Mouse (Mus musculus): ENCODE results near the gene Noxred1. TPM values are rescaled to one million over a fixed set of nuclear protein-coding genes. Genes with fewer than 3 reads are reported as not detected.

The Noxred1 gene
- total and polyA plus RNA-seq, 3 experiments, result 5.1 to 10.4 (median 6.9) TPM

- Histone ChIP-seq H3K9me3 (replicated peaks; ENCODE audit: low read length) (no peaks in the 10 kb centered on the region), H3K4me2 (ENCODE audit: insufficient read depth, low read depth, poor library complexity, severe bottlenecking) (peak overlapping the region; percentile 98), H3K4me3 (replicated peaks in 1 of 3; ENCODE audit: low read depth in 2 of 3, low read length in 2 of 3, poor library complexity in 1 of 3) (peak overlapping the region; percentile 46 to 99 (median 96)), H3K79me2 (replicated peaks; ENCODE audit: control insufficient read depth, extremely low read depth, insufficient read depth, poor library complexity, severe bottlenecking) (peaks cover 59% of the 10 kb centered on the region), H3K4me1 (ENCODE audit: control insufficient read depth in 1 of 2, insufficient read depth in 2 of 2) (peaks cover 11 to 39% of the 10 kb centered on the region in 2 experiments; a peak in 3 of 4 replicates), H3K27ac (ENCODE audit: insufficient read depth, low read depth) (peak overlapping the region; percentile 98), H3K27me3 (replicated peaks) (no peaks in the 10 kb centered on the region), H3K9ac (ENCODE audit: insufficient read depth, low read depth) (peak overlapping the region; percentile 98; the same call in 1 of the 2 replicates), H3K36me3 (replicated peaks in 1 of 2; ENCODE audit: control insufficient read depth in 1 of 2, insufficient read depth in 1 of 2, low read length in 1 of 2) (peaks cover 0 to 10% of the 10 kb centered on the region in 2 experiments)
- TF ChIP-seq CHD1 (IDR thresholded peaks at IDR 0.05; ENCODE audit: low read depth, low read length), result no peak
- peak; percentile 100 for TF ChIP-seq ZNF384 (IDR thresholded peaks at IDR 0.05; ENCODE audit: low read depth, low read length)
- peak; percentile 88 for TF ChIP-seq BHLHE40 (IDR thresholded peaks at IDR 0.05; ENCODE audit: low read depth, low read length)
- TF ChIP-seq MAX (IDR thresholded peaks at IDR 0.05; ENCODE audit: low read length), result no peak
- peak; percentile 48; the same call in 1 of the 2 replicates for TF ChIP-seq POLR2A (IDR thresholded peaks at IDR 0.05; ENCODE audit: low read depth, low read length)
- peak; percentile 65; the same call in 1 of the 2 replicates for TF ChIP-seq JUN (IDR thresholded peaks at IDR 0.05; ENCODE audit: insufficient read depth, low read depth, low read length)
- peak; percentile 67; the same call in 1 of the 2 replicates for TF ChIP-seq RCOR1 (conservative IDR thresholded peaks at IDR 0.05; ENCODE audit: low read depth, low read length)
- TF ChIP-seq ETS1 (conservative IDR thresholded peaks at IDR 0.05; ENCODE audit: low read depth, low read length), result peak; percentile 94
- TF ChIP-seq MAZ (IDR thresholded peaks at IDR 0.05; ENCODE audit: low read depth, low read length), result peak; percentile 62; the same call in 1 of the 2 replicates
- no peak for TF ChIP-seq POLR2AphosphoS2 (IDR thresholded peaks at IDR 0.05; ENCODE audit: low read depth, low read length)
- TF ChIP-seq MYC (IDR thresholded peaks at IDR 0.05; ENCODE audit: low read depth, low read length), result peak; percentile 36; the same call in 1 of the 2 replicates
- TF ChIP-seq ZMIZ1 (IDR thresholded peaks at IDR 0.05; ENCODE audit: low read depth, low read length), result no peak; the same call in 1 of the 2 replicates
- TF ChIP-seq TCF12 (IDR thresholded peaks at IDR 0.05; ENCODE audit: low read depth, low read length), result peak; percentile 97
- TF ChIP-seq CHD2 (IDR thresholded peaks at IDR 0.05; ENCODE audit: low read length), result 0 out of 2 replicates have a peak, but pooled peaks have one; percentile 13
- TF ChIP-seq EP300 (IDR thresholded peaks at IDR 0.05; ENCODE audit: low read length), result peak; percentile 97
- no peak for TF ChIP-seq E2F4 (IDR thresholded peaks at IDR 0.05; ENCODE audit: insufficient replicate concordance, low read depth, low read length)
- no peak for TF ChIP-seq NRF1 (IDR thresholded peaks at IDR 0.05; ENCODE audit: low read depth, low read length)
- TF ChIP-seq SIN3A (IDR thresholded peaks at IDR 0.05; ENCODE audit: low read length), result peak; percentile 88
- TF ChIP-seq UBTF (IDR thresholded peaks at IDR 0.05; ENCODE audit: low read depth, low read length), result 0 out of 2 replicates have a peak, but pooled peaks have one; percentile 65
- peak; percentile 90 for TF ChIP-seq IRF4 (IDR thresholded peaks at IDR 0.05; ENCODE audit: low read depth, low read length)
- TF ChIP-seq JUND (conservative IDR thresholded peaks at IDR 0.05; ENCODE audit: low read depth, low read length), result peak; percentile 63
- peak; percentile 40; the same call in 1 of the 2 replicates for TF ChIP-seq HCFC1 (IDR thresholded peaks at IDR 0.05; ENCODE audit: low read depth, low read length)
- 0 out of 2 replicates have a peak, but pooled peaks have one; percentile 72 for TF ChIP-seq MAFK (IDR thresholded peaks at IDR 0.05; ENCODE audit: insufficient replicate concordance, low read length)
- peak; percentile 98 for TF ChIP-seq MEF2A (IDR thresholded peaks at IDR 0.05; ENCODE audit: borderline replicate concordance, low read depth, low read length)
- no peak for TF ChIP-seq SMC3 (IDR thresholded peaks at IDR 0.05; ENCODE audit: low read depth, low read length)
- peak; percentile 70; the same call in 1 of the 2 replicates for TF ChIP-seq TBP (conservative IDR thresholded peaks at IDR 0.05; ENCODE audit: low read depth, low read length)
- no peak for TF ChIP-seq NELFE (IDR thresholded peaks at IDR 0.05; ENCODE audit: low read depth, low read length)
- dilution Hi-C loops (cut with MboI; ENCODE audit: extremely low pct_ligation_motif_present, extremely low pct_unique_long_range_greater_than_20kb, low sequenced_read_pairs) (no loop called here), in situ Hi-C loops (cut with MboI; ENCODE audit: low pct_ligation_motif_present, low pct_unique_long_range_greater_than_20kb, low sequenced_read_pairs) (no loop called here)
- peak; percentile 82 for DNase-seq (ENCODE audit: extremely low read depth)
Observed at GRCm38 (mm10) chr12:87196310-87196709, 42.2 kb downstream of the Noxred1 start.

Measured in CH12.LX (cell line).